Mouse (Mus musculus) kidney, postnatal 4 days (tissue): ENCODE measurements at regions not wholly inside any gene's neighbourhood (a gene's known extent, or its start where the extent isn't known, plus 50 kb on each side); places are given as distances from the start of the nearest gene placed in this dataset.

Experiments
- DNase-seq, 2 experiments: peaks; one replicate each; pipeline ENCODE4 v3.0.0; 2021; ENCODE audit warnings: mixed read lengths in 2 of 2

DNA sequence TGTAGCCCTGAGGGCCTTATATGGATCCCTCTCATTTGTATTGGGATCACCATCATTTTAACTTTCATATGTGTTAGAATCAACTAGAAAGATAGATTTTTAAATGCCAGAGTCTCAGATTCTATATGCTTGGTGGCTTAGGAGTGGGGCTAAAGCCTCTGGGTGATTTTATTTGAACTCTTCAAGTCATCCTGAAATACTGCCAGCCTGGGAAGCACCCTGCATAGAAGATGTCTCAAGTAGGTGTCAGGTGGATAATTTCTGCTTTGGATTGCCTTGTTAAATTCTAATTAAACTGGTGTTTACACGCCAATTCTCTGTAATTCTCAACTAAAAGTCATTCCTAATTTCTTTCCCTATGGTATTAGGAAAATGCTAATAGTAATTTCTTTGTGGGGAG lies 4154.0 kb downstream of the 9330182O14Rik start:
- no peak for DNase-seq

DNA sequence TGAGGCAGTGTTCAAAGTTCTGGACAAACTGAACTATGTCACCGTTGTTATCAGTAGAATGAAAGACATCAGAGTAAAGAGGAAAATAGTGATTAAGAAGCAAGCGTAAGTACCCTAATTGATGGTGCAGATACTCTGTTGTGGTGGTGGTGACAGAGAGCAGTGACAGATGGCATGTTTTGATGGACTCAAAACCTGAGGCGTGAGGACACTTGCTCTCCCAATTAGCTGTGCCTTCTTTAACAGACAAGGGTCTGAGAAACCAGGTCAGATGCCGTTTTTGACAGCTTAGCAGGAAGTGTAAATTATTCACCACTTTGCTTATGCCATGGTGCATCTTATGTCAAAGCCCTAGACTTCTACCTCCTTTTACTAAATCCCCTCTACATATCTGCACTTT lies 4154.5 kb downstream of the 9330182O14Rik start:
- no peak for DNase-seq

DNA sequence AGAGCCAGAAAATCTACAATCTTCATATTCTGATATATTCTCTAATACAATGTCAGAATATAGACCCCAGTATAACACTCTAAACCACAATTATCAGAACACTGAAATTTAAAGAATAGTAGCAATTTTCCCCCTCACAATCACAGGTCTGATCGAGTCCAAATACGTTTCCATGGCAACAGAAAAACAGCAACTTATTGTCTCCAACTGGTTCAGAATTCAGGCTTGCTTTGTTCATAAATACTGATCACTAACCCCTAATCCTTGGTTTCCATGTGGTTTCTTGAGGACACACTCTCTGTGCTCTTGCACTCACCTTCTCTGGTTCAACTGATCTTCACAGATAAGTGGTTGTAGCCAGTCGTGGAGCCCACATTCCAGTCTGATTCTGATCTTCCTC lies 4167.3 kb downstream of the 9330182O14Rik start:
- DNase-seq: no peak

DNA sequence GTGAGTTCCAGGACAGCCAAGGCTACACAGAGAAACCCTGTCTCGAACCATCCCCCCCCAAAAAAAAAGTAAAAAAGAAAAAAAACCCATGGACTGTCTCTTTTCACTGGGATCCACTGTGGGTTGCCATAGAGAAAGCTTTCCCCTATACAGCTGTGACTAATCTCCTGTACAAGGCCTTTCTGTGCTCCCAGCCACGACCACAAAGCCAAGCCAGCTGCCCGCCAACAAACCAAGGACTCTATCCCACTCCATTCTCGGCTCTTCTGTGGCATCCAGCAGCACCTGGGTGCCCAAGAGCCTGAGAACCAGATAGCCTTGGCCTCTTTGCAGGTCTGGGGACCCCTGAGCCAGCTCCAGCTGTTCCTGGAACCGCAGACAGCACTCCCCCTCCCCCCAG lies 4176.7 kb downstream of the 9330182O14Rik start:
- peak in 1 of 2 experiments; percentile 1 for DNase-seq

DNA sequence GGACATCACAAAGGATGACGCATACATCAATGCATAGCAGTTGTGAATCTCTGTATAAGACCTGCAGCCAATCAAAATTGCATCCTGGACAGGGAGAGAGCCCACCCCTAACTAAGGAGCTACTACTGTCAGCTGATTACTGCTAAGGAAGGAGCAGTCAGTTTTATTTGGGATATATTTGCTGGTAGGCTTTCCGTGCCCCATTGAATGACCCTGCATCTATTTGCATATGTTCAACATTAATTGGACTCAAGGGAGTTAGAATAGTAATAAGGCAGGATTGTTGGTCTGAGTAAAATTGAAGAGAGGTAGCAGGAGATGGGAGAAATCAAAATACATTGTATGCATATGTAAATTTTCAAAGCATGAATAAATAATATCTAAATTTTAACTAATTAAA lies 4179.1 kb downstream of the 9330182O14Rik start:
- DNase-seq: no peak
